Mouse (Mus musculus): ENCODE results near the gene Gucy2g.

The Gucy2g gene

GRCm38 (mm10) chr19:55241186-55241645, at the start of gene Gucy2g:
Gene Gucy2g, minus strand, starts transcription at chr19:55241236.
- DNase-seq (ENCODE audit: low spot score in 2 of 2): no peak

- DNase-seq (ENCODE audit: low spot score in 2 of 2): no peak
These were observed 47.9 kb upstream of the Gucy2g start for GRCm38 (mm10) chr19:55288974-55289373.

GRCm38 (mm10) chr19:55286034-55286433, 45.0 kb upstream of the Gucy2g start:
- DNase-seq (ENCODE audit: low spot score in 2 of 2): no peak

GRCm38 (mm10) chr19:55284093-55284492, 43.1 kb upstream of the Gucy2g start:
- no peak for DNase-seq (ENCODE audit: low spot score in 2 of 2)

GRCm38 (mm10) chr19:55276770-55277169, 35.7 kb upstream of the Gucy2g start:
- DNase-seq (ENCODE audit: low spot score in 2 of 2): no peak

GRCm38 (mm10) chr19:55276100-55276499, 35.1 kb upstream of the Gucy2g start:
- no peak for DNase-seq (ENCODE audit: low spot score in 2 of 2)

- DNase-seq (ENCODE audit: low spot score in 2 of 2): no peak
These were observed 32.3 kb upstream of the Gucy2g start for GRCm38 (mm10) chr19:55273340-55273739.

GRCm38 (mm10) chr19:55271448-55271847, 30.4 kb upstream of the Gucy2g start:
- DNase-seq (ENCODE audit: low spot score in 2 of 2): no peak

GRCm38 (mm10) chr19:55269051-55269450, 28.0 kb upstream of the Gucy2g start:
- no peak for DNase-seq (ENCODE audit: low spot score in 2 of 2)

GRCm38 (mm10) chr19:55268150-55268549, 27.1 kb upstream of the Gucy2g start:
- no peak for DNase-seq (ENCODE audit: low spot score in 2 of 2)

- DNase-seq (ENCODE audit: low spot score in 2 of 2): peak; percentile 30 to 59
These were observed 25.8 kb upstream of the Gucy2g start for GRCm38 (mm10) chr19:55266786-55267185.

GRCm38 (mm10) chr19:55265269-55265668, 24.2 kb upstream of the Gucy2g start:
- DNase-seq (ENCODE audit: low spot score in 2 of 2): no peak

- no peak for DNase-seq (ENCODE audit: low spot score in 2 of 2)
These were observed 19.6 kb upstream of the Gucy2g start for GRCm38 (mm10) chr19:55260389-55261184.

- no peak for DNase-seq (ENCODE audit: low spot score in 2 of 2)
These were observed 17.5 kb upstream of the Gucy2g start for GRCm38 (mm10) chr19:55258514-55258913.

GRCm38 (mm10) chr19:55257656-55258375, 16.8 kb upstream of the Gucy2g start:
- peak; percentile 23 to 54 for DNase-seq (ENCODE audit: low spot score in 2 of 2)

- DNase-seq (ENCODE audit: low spot score in 2 of 2): no peak
These were observed 15.1 kb upstream of the Gucy2g start for GRCm38 (mm10) chr19:55256156-55256555.

- no peak for DNase-seq (ENCODE audit: low spot score in 2 of 2)
These were observed 13.5 kb upstream of the Gucy2g start for GRCm38 (mm10) chr19:55254513-55255016.

GRCm38 (mm10) chr19:55253570-55254441, 12.8 kb upstream of the Gucy2g start:
- peak; percentile 47 to 66 for DNase-seq (ENCODE audit: low spot score in 2 of 2)

- DNase-seq (ENCODE audit: low spot score in 2 of 2): no peak
These were observed 12.2 kb upstream of the Gucy2g start for GRCm38 (mm10) chr19:55253239-55253569.

- DNase-seq (ENCODE audit: low spot score in 2 of 2): no peak
These were observed 10.5 kb upstream of the Gucy2g start, which contains the start of gene Acsl5 for GRCm38 (mm10) chr19:55251383-55252124. Gene Acsl5, plus strand, starts transcription at chr19:55251938.

- DNase-seq (ENCODE audit: low spot score in 2 of 2): no peak
These were observed 9.4 kb upstream of the Gucy2g start for GRCm38 (mm10) chr19:55250451-55250850.

All from urinary bladder, adult 18-20 months (tissue).